Mouse (Mus musculus) C2C12 (cell line): ENCODE measurements around the gene Klhl36. TPM values are rescaled to one million over a fixed set of nuclear protein-coding genes. Genes with fewer than 3 reads are reported as not detected.
A peak's percentile ranks its signal among the peaks of the same experiment; 100 is the strongest.

Experiments
- H3K27me3 ChIP-seq: one replicate; pipeline ENCODE4 v1.6.1; 2011; ENCODE audit not compliant: control insufficient read depth, insufficient read depth, insufficient read length
- H3K36me3 ChIP-seq: one replicate; pipeline ENCODE4 v1.6.1; 2011; ENCODE audit not compliant: control insufficient read depth, insufficient read depth
- H3K4me3 ChIP-seq: one replicate; pipeline ENCODE4 v1.5.1; 2011; ENCODE audit warnings: mild to moderate bottlenecking, control low read depth; ENCODE audit not compliant: poor library complexity, insufficient read depth, severe bottlenecking
- H3K79me2 ChIP-seq: one replicate; pipeline ENCODE4 v1.6.1; 2011; ENCODE audit not compliant: control insufficient read depth, insufficient read depth
- H3K79me3 ChIP-seq: one replicate; pipeline ENCODE4 v1.6.1; 2011; ENCODE audit warnings: low read depth, control low read depth
- H3ac ChIP-seq: one replicate; pipeline ENCODE3; 2011; ENCODE audit warnings: low read depth; ENCODE audit not compliant: control insufficient read depth, insufficient read length
- CEBPB ChIP-seq: IDR thresholded peaks from one replicate; pipeline ENCODE4 v1.6.1; 2011; ENCODE audit warnings: low read depth, mild to moderate bottlenecking, control low read depth, moderate library complexity
- CTCF ChIP-seq: IDR thresholded peaks from one replicate; pipeline ENCODE4 v1.5.1; 2011; ENCODE audit not compliant: control insufficient read depth, insufficient read depth, insufficient read length
- FOSL1 ChIP-seq: IDR thresholded peaks from one replicate; pipeline ENCODE4 v1.8.0; 2011; ENCODE audit warnings: mild to moderate bottlenecking, low read length; ENCODE audit not compliant: poor library complexity, insufficient read depth, severe bottlenecking
- MAX ChIP-seq: IDR thresholded peaks from one replicate; pipeline ENCODE4 v1.6.1; 2011; ENCODE audit warnings: mild to moderate bottlenecking, control low read depth
- MYOD1 ChIP-seq: IDR thresholded peaks from one replicate; pipeline ENCODE4 v1.6.1; 2011; ENCODE audit warnings: low read depth; ENCODE audit not compliant: control insufficient read depth, insufficient read length
- MYOG ChIP-seq: IDR thresholded peaks from one replicate; pipeline ENCODE4 v1.6.1; 2011; ENCODE audit not compliant: control insufficient read depth, insufficient read length; ENCODE audit errors: extremely low read depth
- USF1 ChIP-seq: IDR thresholded peaks from one replicate; pipeline ENCODE4 v1.6.1; 2011; ENCODE audit warnings: low read depth, mild to moderate bottlenecking, control low read depth, moderate library complexity
- polyA plus RNA-seq: library from polyadenylated mRNA; unstranded; fragments of >200 nt; fragmentation: generic; extraction: Trizol; gene quantifications from one replicate; pipeline ENCODE4 v1.2.1, GENCODE M21; 2012; ENCODE audit warnings: missing spikeins

The Klhl36 gene
- polyA plus RNA-seq, 1 experiment: 2.7 TPM

- no peaks in the 10 kb centered on the region for H3K36me3 ChIP-seq
- peaks cover 14% of the 10 kb centered on the region for H3K79me3 ChIP-seq
- peaks cover 44% of the 10 kb centered on the region for H3K79me2 ChIP-seq
- no peak overlapping the region for H3K4me3 ChIP-seq
- no peaks in the 10 kb centered on the region for H3K27me3 ChIP-seq
- H3ac ChIP-seq: no peak overlapping the region
- TF ChIP-seq USF1 (peak; percentile 25), CEBPB (no peak)
Observed at GRCm38 (mm10) chr8:119838100-119838982, 23.7 kb upstream of the Klhl36 start.

GRCm38 (mm10) chr8:119838983-119839340, 23.1 kb upstream of the Klhl36 start:
- Histone ChIP-seq H3K79me2 (peaks cover 40% of the 10 kb centered on the region), H3K27me3 (no peaks in the 10 kb centered on the region), H3K4me3 (peak overlapping the region; percentile 51), H3K36me3 (no peaks in the 10 kb centered on the region), H3K79me3 (peaks cover 11% of the 10 kb centered on the region), H3ac (peak overlapping the region; percentile 16)
- TF ChIP-seq CEBPB (no peak), MAX (no peak), USF1 (no peak), FOSL1 (no peak), MYOG (no peak), MYOD1 (no peak), CTCF (no peak)

- Histone ChIP-seq H3K79me2 (peaks cover 38% of the 10 kb centered on the region), H3K27me3 (peaks cover 1% of the 10 kb centered on the region), H3K36me3 (no peaks in the 10 kb centered on the region), H3ac (peak overlapping the region; percentile 83), H3K4me3 (peak overlapping the region; percentile 51), H3K79me3 (peaks cover 9% of the 10 kb centered on the region)
- TF ChIP-seq MYOG (no peak), CTCF (no peak), MYOD1 (no peak), CEBPB (no peak), MAX (no peak), FOSL1 (no peak)
Observed at GRCm38 (mm10) chr8:119839419-119840021, 22.5 kb upstream of the Klhl36 start.

GRCm38 (mm10) chr8:119840275-119840808, 21.7 kb upstream of the Klhl36 start, which contains the start of gene Cotl1:
TSS of gene Cotl1 (minus strand) at chr8:119840544.
- Histone ChIP-seq H3ac (peak within 1 kb of the TSS; percentile 83), H3K4me3 (peak within 1 kb of the TSS; percentile 51), H3K79me3 (peaks cover 7% of the 10 kb centered on the region), H3K27me3 (peaks cover 7% of the 10 kb centered on the region), H3K36me3 (no peaks in the 10 kb centered on the region), H3K79me2 (peaks cover 38% of the 10 kb centered on the region)
- TF ChIP-seq CEBPB (peak; percentile 100), MAX (no peak), MYOD1 (no peak)

- no peaks in the 10 kb centered on the region for H3K36me3 ChIP-seq
- peaks cover 38% of the 10 kb centered on the region for H3K79me2 ChIP-seq
- H3K4me3 ChIP-seq: no peak overlapping the region
- H3ac ChIP-seq: peak overlapping the region; percentile 34
- TF ChIP-seq USF1 (no peak), CTCF (no peak), MAX (no peak), MYOG (no peak), CEBPB (no peak), FOSL1 (no peak)
- H3K27me3 ChIP-seq: peaks cover 7% of the 10 kb centered on the region
- H3K79me3 ChIP-seq: peaks cover 5% of the 10 kb centered on the region
Observed at GRCm38 (mm10) chr8:119840905-119841411, 21.1 kb upstream of the Klhl36 start.
